Mouse (Mus musculus) T-helper 2 cell (primary cell): ENCODE data around the gene Nudt21.

Experiments used
- in situ Hi-C: fragments of 300-600 bp; cut with MboI, MseI; formaldehyde crosslinking; loops from one replicate; pipeline ENCODE4 v1.15.1; 2025; ENCODE audit warnings: high pct_unique_total_duplicates

Nudt21 gene

DNA sequence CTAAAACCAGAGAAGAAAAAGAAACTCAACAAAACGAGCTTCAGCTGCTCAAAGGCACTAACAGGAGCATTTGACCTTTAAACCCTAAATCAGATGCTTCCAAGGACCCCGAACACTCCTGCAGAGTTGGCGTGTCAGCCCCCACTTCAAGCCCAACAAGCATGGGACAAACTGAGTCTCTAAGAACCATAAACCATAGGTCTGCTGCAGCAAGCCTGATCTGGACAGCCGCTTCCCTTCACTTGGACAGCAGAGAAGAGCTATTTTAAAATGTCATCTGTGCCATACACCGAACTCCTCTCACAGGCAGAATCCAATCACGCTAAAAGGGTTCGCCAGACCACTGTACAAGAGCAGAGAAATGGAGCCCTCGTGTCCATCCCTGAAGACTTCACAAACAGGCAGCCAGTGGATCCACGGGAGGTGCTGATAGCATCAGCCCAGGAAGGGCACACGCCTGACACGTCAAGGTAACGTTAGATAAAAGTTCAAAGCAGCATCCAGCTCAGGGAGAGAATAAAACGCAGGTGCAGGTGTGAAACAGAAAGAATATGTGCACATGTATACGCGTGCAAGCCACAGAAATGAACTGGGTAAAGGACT lies 27.5 kb downstream of the Nudt21 start:
- in situ Hi-C loops: loop anchor here (25.0 kb wide), 1 partner anchor 828 kb away; the partner anchor contains the start of genes Ciapin1 and Coq9

DNA sequence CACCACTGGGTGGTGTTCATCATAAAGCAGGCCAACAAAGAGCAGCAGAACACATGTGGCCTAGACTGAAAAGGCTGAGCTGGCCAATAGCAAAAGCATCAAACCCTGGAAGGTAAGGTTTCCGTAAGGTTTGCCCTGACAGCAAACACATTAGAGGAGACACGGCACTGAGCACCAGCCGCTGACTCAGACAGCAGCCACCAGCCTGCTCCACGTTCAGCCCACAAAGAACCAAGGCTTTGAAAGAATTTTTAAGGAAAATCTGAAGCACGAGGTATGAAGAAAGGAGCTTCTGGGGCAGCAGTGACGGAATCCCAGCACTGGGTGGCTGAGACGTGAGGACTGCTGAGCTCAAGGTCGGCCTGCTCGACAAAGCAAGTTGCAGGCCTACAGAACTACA lies 32.7 kb downstream of the Nudt21 start:
- in situ Hi-C loops: loop anchor here (25.0 kb wide), 1 partner anchor 833 kb away; the partner anchor contains the start of genes Ciapin1 and Coq9

DNA sequence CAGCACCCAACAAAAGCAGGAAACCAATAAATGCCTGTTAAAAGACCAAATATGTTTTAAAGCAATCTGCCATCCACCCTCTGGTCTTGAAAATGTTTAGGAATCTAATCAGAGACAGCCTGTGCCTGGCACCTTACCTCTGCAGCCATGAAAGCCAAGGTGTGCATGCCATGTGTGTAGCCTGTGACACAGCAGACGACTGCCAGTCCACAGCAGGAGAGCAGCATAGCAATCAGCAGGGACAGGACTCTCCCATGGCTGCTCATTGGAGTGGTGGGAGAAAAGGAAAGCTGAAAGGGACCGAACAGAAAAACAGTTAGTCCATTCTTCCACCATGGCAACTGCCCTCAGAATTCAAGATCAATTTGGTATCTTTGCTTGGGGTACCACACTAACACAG lies 37.9 kb downstream of the Nudt21 start:
- in situ Hi-C loops: no loop called here

DNA sequence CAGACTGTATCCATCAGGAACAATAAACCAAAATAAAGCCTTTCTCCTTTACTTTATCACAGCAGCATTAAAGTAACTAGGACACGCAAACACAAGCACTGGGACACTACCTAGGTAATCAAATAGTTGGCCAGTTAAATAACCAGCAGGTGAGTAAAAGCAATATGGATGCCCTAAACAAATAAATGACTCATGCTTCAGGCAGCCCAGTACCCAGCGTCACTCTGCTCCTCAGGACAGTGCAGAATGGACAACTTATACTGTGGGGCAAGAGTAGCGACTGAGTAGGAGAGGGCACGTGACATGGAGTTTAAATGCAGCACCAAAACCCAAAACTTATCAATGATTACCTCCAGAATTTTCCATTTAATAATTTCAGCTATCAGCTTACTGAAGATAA lies 47.1 kb downstream of the Nudt21 start:
- in situ Hi-C loops: no loop called here

DNA sequence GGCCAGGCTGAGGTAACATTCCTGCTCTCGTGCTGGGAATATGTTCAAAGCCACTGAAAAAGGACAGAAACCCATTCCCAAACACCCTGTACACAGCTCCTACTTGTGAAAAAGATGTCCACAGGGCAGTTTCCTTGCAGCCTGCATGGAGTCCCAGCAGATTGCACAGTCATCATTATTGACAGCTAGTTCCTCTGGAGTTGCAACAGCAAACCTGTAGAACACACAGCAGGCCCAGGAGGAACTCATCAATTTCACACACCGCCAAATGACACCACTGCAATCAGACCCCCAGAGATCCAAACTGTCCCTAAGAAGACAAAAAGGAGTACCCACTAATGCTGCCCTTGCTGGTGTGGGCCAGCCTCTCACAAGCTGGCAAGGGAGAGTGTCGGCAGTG lies 52.1 kb downstream of the Nudt21 start:
- in situ Hi-C loops: no loop called here

DNA sequence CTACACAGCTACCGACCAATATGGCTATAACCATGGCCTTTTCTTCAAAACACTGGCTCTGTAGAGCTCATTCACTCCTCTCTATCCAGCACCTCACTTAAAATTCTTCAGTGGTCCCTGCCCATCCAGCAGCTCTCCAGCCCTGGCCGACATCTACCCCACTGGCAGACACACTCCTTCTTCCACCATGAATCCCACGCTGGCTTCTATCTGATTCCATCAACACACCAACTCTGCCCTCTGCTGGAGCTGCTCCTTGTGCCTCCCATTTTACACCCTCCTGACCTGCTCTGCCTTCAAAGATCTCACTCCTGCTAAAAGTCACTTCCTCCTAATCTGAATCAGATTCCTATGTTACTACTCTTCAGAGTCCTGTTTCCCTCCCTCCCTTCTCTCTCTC lies 53.0 kb downstream of the Nudt21 start:
- in situ Hi-C loops: no loop called here

DNA sequence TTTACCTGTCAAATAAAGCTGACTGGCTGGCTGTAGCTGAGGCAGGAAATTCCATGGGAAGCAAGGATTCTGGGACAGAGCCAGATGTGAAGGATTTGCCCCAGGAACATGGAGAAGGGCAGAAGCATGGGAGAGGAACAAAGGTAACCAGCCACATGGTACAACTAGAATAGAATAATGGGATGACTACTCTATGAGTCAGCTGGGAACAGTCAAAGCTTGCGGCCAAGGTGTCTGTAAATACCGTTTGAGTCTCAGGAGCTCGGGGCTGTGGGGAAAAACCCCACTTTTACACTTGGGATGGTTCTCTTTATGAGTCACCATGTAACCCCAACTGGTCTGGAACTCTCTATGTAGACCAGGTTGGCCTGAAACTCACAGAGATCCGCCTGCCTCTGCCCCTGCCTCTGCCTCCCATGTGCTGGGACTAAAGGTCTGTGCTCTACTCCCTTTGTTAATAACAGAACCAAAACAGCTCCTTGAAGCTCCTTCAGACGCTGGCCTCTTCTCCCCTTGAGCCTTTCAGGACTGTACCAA lies 55.1 kb downstream of the Nudt21 start:
- in situ Hi-C loops: no loop called here

DNA sequence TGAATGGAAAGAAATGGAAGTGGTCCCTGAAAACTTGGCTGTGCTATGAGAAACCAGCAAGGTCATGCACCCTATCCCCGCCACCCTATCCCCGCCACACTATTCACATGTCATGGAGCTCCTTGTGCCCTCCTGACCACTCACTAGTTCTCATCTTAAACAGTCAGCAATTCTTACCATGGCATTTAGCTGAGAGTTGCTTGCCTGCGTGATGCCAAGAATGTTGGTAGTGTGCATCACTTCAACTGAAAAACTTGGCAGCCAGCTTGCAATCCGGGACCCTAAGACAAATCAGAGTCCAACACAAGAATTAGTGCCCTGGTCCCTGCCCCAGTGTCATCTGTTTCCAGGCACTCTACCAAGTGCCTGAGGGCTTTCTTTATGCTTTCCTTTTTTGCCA lies 56.7 kb downstream of the Nudt21 start:
- in situ Hi-C loops: no loop called here

DNA sequence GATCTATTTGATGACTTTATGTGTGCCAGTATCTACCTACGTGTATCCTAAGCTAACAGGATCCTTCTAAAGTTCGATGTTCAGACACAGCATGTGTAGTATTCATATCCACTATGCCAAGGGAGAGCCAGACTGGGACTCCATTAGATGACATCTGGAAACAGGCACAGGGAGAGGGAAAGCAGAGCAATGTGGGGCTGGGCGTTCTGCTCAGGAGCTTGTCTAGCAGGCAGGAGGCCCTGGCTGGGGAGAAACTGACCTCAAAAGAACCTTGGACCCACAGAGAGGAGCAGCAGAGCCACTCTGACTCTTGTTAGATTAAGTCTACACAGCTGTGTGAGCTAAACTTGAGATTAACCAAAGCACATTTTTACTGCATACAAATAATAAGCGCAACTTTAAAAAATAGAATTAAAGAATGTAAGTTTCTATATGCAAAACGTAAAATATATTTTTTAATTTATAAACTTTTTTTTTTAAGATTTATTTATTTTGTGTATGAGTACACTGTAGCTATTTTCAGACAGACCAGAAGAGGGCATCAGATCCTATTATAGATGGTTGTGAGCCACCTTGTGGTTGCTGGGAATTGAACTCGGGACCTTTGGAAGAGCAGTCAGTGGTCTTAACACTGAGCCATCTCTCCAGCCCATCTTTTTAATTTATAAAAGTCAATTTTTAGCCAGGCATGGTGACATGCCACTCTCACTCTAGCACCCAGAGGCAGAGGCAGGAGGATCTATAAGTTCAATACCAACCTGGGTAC lies 60.2 kb downstream of the Nudt21 start:
- in situ Hi-C loops: no loop called here

DNA sequence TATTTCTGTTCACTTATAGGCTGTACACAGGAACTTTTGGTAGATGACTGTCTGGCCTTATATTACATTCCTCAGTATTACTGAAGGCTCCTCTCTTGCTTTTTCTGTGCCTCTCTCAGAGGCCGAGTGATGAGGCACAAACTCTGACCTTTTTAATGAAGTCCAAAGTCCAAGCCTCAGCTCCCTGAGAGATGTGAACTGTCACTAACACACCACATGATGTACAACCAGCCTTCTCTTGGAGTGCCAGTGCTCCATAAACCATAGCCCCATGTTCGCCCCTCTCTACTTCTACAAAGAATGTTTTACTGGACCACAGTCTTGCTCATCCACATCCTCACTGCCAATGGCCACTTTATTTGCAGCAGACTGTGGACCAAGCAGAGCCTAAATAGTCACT lies 61.5 kb downstream of the Nudt21 start:
- in situ Hi-C loops: no loop called here

DNA sequence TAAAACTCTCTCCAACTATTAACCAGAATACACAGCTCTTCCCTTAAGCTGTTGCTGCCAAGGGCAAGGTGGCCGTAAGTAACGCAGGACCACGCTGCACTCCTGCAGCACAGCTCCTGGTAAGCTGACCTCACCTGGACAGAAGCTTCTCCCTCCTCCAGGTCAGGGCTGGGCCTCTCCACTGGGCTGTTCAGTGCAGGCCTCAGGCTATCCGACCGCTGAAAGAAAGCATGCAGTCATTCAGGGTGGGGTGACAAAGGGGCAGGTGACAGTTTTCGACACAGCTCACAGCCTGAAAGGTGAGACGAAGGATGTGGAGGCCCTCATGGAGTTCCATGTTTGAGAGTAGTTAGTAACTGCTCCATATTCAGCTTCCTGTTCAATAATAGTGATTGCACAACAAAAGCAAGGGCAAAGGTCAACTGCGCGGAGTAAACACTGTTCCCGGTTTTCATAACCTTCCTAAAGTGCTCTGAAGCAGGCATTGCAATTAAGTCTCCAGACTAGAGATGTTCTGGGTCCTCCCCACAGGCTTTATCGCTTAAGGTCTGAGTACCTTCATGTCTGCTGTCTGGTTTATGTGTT lies 62.1 kb downstream of the Nudt21 start:
- in situ Hi-C loops: no loop called here

DNA sequence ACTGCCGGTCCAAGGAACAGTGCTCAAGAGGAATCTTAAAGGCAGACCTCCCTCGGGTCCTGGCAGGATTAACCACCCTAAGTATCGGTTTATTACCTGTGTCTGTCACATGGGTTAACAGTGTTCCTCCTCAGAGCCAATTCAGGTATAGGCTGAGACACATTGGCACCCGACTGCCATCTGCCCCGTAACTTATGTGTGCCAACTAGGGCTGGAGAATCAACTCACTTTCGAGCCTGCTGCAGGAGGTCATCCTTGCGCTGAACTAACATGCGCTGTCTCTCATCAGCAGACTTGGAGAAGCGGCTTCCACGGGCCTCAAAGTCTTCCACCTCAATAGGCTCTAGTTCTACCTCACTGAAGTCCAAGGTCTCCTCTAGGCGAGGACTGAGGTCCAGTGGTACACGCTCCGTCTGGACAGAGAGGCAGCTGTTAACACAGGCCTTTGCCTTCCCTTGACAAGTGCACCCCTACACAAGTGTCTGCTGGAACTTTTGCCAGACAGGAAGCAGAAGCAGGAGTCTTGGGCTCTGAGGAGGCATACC lies 62.9 kb downstream of the Nudt21 start:
- in situ Hi-C loops: no loop called here

DNA sequence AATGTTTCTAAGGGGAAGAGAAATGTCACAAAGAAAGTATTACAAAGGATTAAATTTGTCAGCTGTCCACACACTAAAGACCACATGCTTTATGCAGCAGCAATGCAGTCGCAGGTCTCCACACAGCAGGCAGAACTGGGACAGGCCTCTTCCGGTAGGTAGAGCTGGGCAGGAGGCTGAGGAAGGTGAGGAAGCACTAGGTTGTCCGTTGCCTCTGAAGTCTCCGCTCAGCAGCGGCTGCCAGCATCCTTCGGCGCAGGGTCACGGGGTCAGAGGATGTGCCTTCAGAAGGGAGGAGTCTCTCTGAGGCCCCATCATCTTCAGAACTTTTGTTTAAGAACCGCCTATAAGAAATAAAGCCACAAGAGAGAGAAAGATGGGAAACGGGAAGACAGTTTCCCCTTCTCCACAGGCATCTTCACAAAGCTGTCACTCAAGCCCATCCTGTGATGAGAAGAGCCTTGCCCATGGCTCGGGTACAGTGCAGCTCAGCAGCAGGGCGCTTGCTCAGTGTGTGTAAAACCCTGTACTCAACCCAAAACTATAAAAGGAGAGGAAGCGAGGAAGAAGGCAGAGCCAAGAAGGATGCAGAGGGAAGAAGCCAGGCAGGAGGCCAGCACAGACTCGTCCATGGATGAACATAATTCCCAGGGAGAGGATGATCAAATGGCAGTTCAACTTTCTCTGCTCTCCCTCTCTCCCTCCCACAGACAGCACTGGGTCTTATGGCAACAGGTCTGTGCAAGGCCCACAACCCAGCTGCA lies 63.7 kb downstream of the Nudt21 start:
- in situ Hi-C loops: no loop called here

DNA sequence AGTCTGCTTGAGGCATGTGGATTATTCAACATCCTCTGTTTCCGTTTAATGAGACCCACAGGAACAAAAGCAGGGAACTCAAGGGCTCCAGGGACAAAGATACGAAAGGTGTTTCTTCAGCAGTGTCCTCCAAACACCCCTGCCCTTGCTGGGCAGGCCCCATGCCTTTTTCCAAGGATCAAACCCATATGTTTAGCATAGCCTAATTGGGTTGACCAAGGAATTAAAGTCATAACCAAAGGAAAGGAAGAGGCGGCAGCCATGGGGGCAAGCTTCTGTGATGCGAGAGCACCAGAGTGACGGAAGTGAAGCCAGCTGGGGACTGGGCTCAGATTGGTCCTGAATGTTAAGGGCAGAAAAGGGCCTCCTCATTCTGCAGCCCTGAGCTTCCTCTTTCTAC lies 64.6 kb downstream of the Nudt21 start:
- in situ Hi-C loops: no loop called here

DNA sequence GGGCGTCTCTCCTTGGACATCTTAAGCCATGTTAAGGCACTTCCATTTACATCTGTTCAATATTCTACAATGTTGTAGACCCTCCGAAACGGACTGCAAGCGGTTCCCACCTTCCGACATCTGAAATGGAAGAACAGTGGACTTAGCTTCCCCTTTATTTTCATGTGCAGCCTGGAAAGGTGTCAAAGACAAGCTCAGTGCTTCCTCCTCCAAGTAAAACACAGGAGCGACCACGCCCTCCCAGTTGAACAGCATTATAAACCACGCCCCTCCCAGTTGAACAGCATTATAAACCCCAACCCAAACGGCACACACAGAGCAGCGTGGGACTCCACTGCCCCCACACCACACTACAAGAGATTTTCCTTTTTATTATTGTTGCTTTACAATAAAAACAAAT lies 65.4 kb downstream of the Nudt21 start:
- in situ Hi-C loops: no loop called here

DNA sequence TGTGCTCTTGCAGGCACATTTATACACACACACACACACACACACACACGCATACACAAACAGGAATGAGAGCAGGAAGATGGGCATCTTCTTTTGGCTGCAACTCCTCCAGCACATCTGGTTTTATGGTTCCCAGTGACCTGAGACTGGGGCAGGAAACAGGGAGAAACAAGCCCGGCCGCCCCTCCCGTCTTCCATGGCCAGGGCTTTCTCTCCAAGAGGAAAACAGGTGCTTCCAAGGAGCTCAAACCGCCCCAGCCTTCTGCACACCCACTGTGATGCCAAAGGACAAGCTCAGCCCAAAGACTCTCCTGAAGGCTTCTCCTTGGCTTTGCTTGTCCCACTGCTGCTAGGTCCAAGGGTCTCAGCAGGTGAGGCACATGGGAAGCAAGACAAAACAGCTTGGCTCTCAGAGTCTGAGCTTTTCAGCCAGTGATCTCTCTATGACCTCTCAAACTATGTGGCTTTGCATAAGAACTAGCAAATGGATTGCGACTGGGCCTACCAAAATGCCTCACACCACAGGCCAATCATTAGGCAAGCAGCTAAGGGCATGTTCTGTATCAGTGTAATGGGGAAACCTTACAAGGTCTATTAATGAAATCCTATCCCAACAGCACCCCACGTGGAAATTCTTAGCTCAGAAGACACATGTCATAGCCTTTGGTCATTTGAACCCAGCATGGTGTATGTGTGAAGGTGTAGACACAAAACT lies 67.0 kb downstream of the Nudt21 start:
- in situ Hi-C loops: no loop called here

DNA sequence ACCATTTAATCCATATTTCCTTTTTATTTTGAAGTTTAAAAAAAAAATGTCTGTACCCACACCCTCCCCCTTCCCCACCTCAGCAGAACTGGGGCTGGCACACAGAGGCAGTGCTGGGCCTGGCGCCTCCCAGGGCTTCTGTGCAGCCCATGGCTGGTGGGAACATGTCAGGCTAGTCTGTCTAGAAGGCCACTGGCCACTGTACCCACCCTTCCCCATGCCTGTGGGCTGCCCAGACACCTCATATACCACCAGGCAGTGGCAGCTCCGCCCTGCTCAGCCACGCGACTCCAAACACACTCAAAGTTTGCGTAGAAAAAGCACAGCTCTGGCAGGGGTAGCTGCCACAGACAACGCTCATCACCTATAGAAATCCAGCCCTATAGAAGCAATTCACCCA lies 68.5 kb downstream of the Nudt21 start:
- in situ Hi-C loops: no loop called here
